Mouse (Mus musculus): ENCODE data around the gene Coro2b.

DNA sequence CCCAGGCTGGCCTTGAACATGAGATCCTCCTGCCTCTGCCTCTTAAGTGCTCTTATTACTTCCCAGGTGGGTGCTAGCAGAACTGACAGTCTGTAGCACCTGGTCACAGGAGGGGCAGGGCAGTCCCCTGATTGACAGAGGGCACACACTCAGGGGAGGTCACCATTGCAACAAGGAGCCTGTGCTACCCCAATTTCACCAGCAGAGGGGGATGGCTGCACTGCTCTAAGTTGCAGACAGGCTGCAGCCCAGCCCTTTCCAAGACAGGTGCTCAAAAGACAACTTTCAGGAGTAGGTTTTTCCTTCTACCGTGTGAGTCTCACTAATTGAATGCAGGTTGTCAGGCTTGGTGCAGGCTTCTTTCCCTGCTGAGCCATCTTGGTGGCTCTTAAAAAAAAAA, 66.4 kb downstream of the Coro2b start:
- peak; percentile 88 for TF ChIP-seq CTCF (IDR thresholded peaks at IDR 0.05; ENCODE audit: control insufficient read depth, insufficient read depth, low read length)
- TF ChIP-seq POLR2A (IDR thresholded peaks at IDR 0.05; ENCODE audit: borderline replicate concordance, control insufficient read depth, low read depth, low read length): no peak
